Mouse (Mus musculus): ENCODE measurements at regions not wholly inside any gene's neighbourhood (a gene's known extent, or its start where the extent isn't known, plus 50 kb on each side); places are given as distances from the start of the nearest gene placed in this dataset.

DNA sequence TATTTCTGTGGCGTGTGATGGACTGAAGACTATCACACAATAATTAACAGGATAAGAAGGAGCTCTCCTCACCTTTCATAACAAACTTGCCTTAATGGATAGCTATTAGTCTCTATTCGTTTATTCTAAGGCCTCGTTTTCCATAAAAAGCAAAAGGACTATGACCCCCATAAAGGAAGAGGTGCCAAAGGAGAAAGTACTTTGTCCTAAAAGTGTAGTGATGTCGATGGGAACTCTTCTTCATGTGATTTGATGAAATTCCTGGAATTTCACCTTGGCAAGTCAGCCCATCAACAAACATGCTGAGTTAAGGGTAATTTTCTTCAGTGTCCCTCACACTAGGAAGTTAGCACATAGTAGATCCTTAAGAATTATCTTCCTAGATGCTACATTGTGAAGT lies 293.9 kb downstream of the Lyplal1 start:
- TF ChIP-seq POLR2A (IDR thresholded peaks at IDR 0.05; ENCODE audit: extremely low read depth, insufficient read depth, low read length) (no peak), CTCF (IDR thresholded peaks at IDR 0.05; ENCODE audit: low read depth, low read length) (no peak)

Data from liver, adult 2 months (tissue).